Mouse (Mus musculus) gastrocnemius, adult 8-10 months (tissue): ENCODE results near the gene Echdc3. TPM values are rescaled to one million over a fixed set of nuclear protein-coding genes. Genes with fewer than 3 reads are reported as not detected.

Experiments used
- DNase-seq, 2 experiments: peaks; one replicate each; pipeline ENCODE4 v3.0.0; 2022; ENCODE audit warnings: low spot score in 2 of 2
- total RNA-seq, 4 experiments: library from RNA; stranded (reverse); gene quantifications; 2 replicates each; pipeline ENCODE4 v1.2.4; 2022

Gene Echdc3
- total RNA-seq, 4 experiments from 2014 or later = 4.6 to 6.5 (median 5.7) TPM

DNA sequence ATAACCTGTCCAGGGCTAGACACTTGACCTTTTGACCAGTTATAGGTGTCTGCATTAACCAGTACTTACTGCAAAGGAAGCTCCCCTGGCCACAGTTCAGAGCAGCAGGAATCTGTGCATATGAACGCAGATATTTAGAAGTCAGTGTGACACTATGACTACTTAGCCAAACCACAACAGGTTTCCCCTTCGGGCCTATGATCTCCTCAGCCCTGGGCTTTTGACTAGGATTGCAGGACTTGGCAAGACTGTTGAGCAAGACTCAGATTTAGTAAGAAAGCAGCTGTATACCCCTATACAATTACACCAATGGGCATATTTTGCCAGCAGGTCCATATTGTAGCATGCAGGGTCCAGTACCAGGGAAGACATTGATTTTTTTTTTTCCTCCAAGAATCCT lies 44.3 kb downstream of the Echdc3 start:
- DNase-seq = no peak

DNA sequence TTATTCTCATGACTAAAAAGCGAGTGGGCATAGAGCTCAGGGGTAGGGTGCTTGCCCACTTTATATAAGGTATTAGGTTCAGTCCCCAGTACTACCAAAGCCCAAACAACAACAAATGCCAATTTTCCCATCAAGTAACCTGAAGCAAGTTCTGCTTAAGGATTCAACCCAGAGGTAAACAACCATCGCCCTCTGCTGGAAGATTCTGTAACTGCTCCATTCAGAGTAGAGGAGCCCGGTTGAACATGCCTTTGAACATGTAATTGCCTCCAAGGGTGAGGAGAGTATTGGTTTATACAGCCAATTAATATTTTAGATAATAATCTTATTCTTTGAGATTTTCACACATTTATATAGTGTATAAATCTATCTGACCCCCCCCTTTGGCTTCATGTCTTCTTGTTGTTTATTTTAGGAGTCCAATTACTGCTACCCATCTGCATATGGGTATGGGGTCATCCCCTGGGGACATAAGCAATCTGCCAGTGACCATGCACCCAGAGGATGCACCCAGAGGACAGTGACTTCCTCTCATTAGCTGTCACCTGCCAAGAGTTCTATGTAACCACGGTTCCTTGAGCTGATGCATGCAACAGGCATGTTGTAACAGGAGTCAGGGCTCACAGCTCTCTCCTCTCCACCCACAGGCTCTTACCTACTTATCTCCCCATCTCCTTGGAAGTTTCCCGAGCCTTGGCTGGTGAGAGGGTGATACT lies 44.8 kb downstream of the Echdc3 start:
- DNase-seq = peak; percentile 30 to 46

DNA sequence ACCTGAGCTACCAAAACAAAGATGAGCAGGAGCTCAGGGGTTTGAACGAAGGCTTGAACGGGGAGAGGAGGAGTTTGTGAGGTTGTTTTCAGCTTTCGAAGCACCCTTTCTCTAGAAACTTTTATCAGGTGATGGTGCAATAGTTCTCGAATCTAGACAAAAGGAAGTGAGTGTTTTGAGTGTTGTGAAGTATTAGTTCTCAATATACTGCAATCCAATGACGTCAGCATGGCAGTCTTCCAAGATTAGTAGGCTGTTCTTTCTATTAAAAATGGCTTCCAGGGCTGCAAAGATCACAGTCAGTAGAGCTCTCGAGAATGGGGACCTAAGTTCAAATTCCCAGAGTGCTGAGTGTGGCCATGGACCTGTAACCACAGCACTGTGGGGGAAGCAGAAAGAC lies 47.1 kb downstream of the Echdc3 start:
- DNase-seq = no peak

GRCm38 (mm10) chr2:6164606-6165290 lies 48.1 kb downstream of the Echdc3 start:
- no peak for DNase-seq

DNA sequence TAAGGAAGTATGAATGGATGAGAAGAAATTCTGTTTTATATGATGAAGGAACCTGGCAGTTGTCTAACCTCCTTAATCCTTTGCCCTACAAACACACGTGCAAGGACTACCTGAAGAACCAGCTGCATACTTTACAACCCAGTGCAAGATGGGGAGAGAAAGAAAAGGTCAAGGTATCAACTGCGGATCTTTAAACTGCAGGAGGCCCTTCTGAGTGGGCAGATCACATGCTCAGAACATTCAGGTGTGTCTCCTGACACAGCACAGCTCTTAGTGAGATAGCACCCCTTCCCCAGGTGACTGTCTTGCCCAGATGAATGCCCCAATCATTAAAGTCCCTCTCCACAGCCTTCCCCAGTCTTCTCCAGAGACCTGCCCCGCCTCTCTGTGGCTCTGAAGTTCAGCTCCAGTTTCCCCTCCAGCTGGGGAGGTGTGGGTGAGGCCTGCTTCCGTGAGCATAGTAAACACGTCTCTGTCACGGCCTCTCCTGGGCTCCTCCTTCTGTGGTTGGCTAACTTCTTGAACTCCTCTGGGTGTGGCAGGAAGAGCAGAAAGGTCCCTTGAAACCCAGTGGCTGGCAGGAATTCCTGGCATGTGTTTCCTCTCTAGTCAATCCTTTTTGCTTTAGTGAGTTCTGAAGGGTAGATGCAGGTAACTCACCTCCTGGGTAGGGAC lies 50.3 kb downstream of the Echdc3 start:
- DNase-seq = no peak

DNA sequence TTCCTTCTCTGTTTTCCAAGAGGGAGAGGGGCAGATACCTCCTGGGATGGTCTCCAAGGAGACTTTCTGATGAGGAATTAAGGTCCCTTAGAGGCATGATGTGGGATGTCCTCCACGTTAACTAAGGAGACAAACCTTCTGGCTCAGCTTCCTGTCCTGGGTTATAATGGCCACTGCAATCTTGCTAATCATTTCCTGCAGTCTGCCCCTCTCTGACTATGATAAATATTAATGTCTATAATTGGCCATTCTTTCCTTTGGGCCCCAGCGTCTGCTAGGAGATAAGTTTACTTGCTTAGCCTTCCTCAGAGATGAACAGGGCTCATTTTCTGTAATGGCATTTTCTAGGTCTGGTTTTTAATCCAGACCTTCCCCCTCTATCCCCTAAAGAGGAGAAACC lies 53.1 kb downstream of the Echdc3 start:
- no peak for DNase-seq

GRCm38 (mm10) chr2:6159219-6159618 lies 53.6 kb downstream of the Echdc3 start:
- no peak for DNase-seq

DNA sequence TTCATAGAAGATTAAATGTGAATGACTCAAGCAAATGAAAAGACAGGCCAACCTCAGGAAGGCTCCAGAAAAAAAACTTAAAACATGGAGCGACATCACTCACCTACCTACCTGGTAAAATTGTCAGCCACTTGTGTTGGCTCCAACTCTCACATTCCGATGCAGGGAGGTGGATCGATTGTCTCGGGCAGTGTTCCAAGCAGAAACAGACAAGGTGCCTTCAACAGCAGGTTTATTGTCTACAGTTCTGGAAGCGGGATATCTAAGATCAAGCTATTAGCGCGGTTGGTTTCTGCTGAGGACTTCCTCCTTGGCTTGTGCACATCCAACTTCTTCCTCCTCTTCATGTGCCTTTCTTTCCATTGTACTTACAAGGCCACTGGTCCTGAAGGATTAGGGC lies 55.2 kb downstream of the Echdc3 start:
- DNase-seq = no peak

DNA sequence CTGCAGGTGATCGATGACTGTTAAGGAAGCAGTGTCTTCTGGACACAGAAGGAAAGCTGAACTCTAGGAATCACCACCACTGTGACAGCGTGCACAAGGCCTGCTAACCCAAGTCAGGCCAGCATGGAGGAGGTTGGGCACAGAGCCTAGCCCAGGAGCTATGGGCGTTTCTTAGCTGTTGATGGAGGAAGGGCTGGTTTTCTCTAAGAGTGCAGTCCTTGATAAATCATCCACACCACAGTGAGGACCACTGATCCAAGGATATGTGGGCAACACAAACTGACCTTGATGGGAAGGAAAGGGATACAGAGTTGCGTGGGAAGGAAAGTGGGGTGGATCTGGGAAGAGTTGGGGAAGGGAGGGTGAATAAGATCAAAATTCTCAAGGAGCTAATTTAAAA lies 55.6 kb downstream of the Echdc3 start:
- DNase-seq = no peak

GRCm38 (mm10) chr2:6149801-6150200 lies 63.0 kb downstream of the Echdc3 start:
- DNase-seq = no peak

DNA sequence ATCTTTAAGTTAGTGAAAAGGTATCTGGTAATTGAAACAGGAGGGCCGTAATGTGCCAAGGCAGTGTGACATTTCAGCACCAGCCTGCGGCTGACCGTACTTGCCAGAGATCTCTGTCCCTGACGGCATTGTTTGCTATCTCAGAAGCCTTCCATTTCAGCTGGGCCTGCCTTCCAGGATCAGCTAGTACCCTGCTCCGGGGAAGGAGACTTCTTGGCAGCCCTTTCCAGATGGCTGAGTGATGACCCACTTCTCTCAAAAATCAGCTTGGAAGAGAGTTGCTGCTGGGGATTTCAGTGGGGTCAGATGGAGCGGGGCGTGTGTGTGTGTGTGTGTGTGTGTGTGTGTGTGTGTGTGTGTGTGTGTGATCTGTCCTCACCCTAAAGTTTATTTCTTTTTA lies 65.9 kb downstream of the Echdc3 start:
- no peak for DNase-seq

- DNase-seq = no peak
Observed at GRCm38 (mm10) chr2:6146257-6146656, 66.6 kb downstream of the Echdc3 start.

- DNase-seq = no peak
Observed at GRCm38 (mm10) chr2:6145611-6146010, 67.2 kb downstream of the Echdc3 start.

GRCm38 (mm10) chr2:6142915-6143654 lies 69.7 kb downstream of the Echdc3 start:
- DNase-seq = no peak

- DNase-seq = no peak
Observed at GRCm38 (mm10) chr2:6140572-6141161, 72.2 kb downstream of the Echdc3 start.

Other genes with a start within 250 kb of the Echdc3 start
- gene Proser2, start 82.8 kb downstream of the Echdc3 start, total RNA-seq = under 1 TPM; 0.70 to 0.97 (median 0.90) TPM
- 1 to 10 TPM; 2.5 to 3.4 (median 2.8) TPM for gene Usp6nl, start 109.6 kb upstream of the Echdc3 start, total RNA-seq